Mouse (Mus musculus): ENCODE measurements around the gene S100a13. TPM values are rescaled to one million over a fixed set of nuclear protein-coding genes. Genes with fewer than 3 reads are reported as not detected.

The S100a13 gene
- polyA plus RNA-seq, 1 experiment from 2014 or later, result 30.3 TPM

DNA sequence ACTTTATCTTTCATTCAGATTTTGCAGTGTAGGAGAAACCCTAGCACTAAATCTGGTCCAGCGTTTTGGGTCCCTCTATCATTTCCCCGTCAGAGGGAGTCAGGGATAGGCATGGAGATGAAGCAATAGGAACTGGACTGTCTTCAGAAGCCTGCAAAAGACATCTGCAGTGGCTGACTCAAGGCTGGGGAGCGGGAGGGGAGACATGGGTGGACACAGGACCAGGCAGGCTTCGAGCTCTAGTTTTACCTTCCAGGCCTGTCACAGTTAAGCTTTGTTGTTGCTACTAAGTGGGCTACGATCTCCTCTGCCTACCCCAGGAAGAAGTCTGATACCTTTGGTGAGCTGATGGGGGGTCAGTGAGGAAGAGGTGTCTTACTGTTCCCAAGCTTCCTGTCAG, 2.0 kb upstream of the S100a13 start:
- no peak for DNase-seq (ENCODE audit: low spot score)
- Histone ChIP-seq H3K9me3 (ENCODE audit: control insufficient read depth, low read length) (no peaks in the 10 kb centered on the region), H3K36me3 (ENCODE audit: control insufficient read depth, insufficient read depth, low read length) (peaks cover 7% of the 10 kb centered on the region), H3K9ac (ENCODE audit: low read length) (no peak overlapping the region), H3K4me1 (replicated peaks; ENCODE audit: control insufficient read depth, insufficient read depth, low read length) (peaks cover 17% of the 10 kb centered on the region), H3K27me3 (replicated peaks; ENCODE audit: control insufficient read depth, insufficient read depth, low read length) (no peaks in the 10 kb centered on the region), H3K4me2 (ENCODE audit: low read length) (no peak overlapping the region), H3K4me3 (ENCODE audit: low read depth, low read length) (no peak overlapping the region), H3K27ac (ENCODE audit: low read depth) (no peak overlapping the region)
- ATAC-seq (replicated peaks; ENCODE audit: low FRiP score, low TSS enrichment, low read depth), result no peak
- WGBS, result 81% methylated on average over 5 of the region's 5 CpGs

DNA sequence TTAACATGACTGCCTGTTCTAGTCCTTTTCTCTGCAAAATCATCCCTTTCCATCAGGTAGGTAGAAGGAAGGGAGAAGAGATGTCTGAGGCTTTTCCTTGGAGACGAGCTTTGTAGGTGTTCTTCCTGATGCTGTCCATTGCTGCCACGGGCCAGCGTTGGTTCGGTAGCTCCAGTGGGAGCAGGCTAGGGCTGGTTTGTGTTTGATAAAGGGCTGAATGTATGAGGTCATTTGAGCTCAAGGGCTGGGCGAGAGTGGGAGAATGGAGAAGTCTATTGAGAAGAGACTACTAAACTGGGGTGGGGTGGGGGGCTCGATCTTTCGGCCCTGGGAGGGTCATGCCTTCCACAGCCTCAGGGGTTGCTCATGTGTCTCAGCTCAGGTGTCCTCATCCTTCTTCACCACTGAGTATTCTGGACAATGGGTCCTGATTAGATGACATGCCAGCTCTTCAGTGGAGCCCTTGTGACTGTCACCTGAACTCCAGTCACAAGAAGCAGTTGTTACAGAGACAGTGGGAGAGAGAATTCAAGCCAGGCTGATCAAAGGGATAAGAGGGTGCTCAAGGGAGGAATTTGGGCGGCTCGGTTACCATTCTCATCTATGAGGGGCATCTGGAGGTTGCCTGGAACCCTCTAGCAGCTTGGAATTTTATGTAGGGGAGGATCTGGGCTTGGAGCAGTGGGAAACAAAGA, 1.1 kb upstream of the S100a13 start:
- Histone ChIP-seq H3K4me3 (ENCODE audit: low read depth, low read length) (no peak overlapping the region), H3K9ac (ENCODE audit: low read length) (no peak overlapping the region), H3K27ac (ENCODE audit: low read depth) (no peak overlapping the region), H3K4me2 (ENCODE audit: low read length) (peak overlapping the region; percentile 92; the same call in 1 of the 2 replicates), H3K27me3 (replicated peaks; ENCODE audit: control insufficient read depth, insufficient read depth, low read length) (no peaks in the 10 kb centered on the region), H3K36me3 (ENCODE audit: control insufficient read depth, insufficient read depth, low read length) (0 out of 2 replicates have a peak, but pooled peaks cover 2% of the 10 kb centered on the region), H3K4me1 (replicated peaks; ENCODE audit: control insufficient read depth, insufficient read depth, low read length) (peaks cover 9% of the 10 kb centered on the region; the same call in 1 of the 2 replicates), H3K9me3 (ENCODE audit: control insufficient read depth, low read length) (no peaks in the 10 kb centered on the region)
- ATAC-seq (replicated peaks; ENCODE audit: low FRiP score, low TSS enrichment, low read depth), result no peak
- 73% methylated on average over 9 of the region's 9 CpGs for WGBS
- no peak for DNase-seq (ENCODE audit: low spot score)

DNA sequence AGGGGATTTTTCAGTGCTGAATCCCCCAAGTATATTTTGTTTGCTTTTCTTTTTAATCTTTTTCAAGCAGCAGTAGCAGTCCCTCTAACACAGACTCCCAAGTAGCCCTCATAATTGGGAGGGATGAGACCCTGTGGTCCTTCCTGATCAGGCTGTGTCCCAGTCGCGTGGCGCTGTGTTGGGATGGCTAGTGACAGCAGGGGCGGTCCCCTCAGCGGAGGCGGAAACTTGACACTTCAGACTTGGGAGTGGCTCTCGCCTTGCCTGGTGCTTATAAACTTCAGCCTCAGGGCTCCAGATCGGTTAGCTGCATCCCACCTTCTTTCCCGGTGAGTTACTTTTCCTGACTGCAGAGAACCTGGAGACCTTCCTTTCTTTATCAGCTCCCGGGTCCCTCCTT, 456 bp downstream of the S100a13 start:
- H3K9ac ChIP-seq (ENCODE audit: low read length), result peak overlapping the region; percentile 46
- H3K27me3 ChIP-seq (replicated peaks; ENCODE audit: control insufficient read depth, insufficient read depth, low read length), result no peaks in the 10 kb centered on the region
- no peaks in the 10 kb centered on the region for H3K9me3 ChIP-seq (ENCODE audit: control insufficient read depth, low read length)
- H3K27ac ChIP-seq (ENCODE audit: low read depth), result no peak overlapping the region
- 1% methylated on average over 10 of the region's 10 CpGs for WGBS
- DNase-seq (ENCODE audit: low spot score) (peak; percentile 76), ATAC-seq (replicated peaks; ENCODE audit: low FRiP score, low TSS enrichment, low read depth) (peak; percentile 73)
- peak overlapping the region; percentile 92 for H3K4me2 ChIP-seq (ENCODE audit: low read length)
- H3K4me3 ChIP-seq (ENCODE audit: low read depth, low read length), result peak overlapping the region; percentile 37
- H3K4me1 ChIP-seq (replicated peaks; ENCODE audit: control insufficient read depth, insufficient read depth, low read length), result peaks cover 7% of the 10 kb centered on the region; the same call in 1 of the 2 replicates
- 0 out of 2 replicates have a peak, but pooled peaks cover 2% of the 10 kb centered on the region for H3K36me3 ChIP-seq (ENCODE audit: control insufficient read depth, insufficient read depth, low read length)

DNA sequence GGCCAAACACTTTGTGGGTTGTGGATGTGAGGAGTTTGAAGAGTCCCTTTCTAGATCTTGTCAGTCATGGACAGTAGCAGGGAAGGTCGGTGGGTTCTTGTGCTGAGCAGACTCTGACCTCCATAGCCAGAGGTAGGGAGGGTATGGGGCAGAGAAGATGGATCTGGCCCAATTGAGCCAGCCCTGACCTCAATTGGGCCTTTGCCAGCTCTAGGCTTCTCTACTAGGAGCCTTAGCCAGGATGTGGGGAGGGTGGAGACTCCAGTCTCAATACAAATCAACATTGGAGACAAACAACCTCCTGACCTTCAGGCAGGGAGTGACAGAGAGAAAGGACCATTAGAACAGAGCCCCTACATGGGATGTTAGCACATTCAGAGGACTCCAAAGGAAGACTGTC, 1.0 kb downstream of the S100a13 start:
- 0 out of 2 replicates have a peak, but pooled peaks have one; percentile 20 for ATAC-seq (replicated peaks; ENCODE audit: low FRiP score, low TSS enrichment, low read depth)
- H3K4me2 ChIP-seq (ENCODE audit: low read length), result peak overlapping the region; percentile 92
- H3K36me3 ChIP-seq (ENCODE audit: control insufficient read depth, insufficient read depth, low read length), result 0 out of 2 replicates have a peak, but pooled peaks cover 2% of the 10 kb centered on the region
- no peaks in the 10 kb centered on the region for H3K27me3 ChIP-seq (replicated peaks; ENCODE audit: control insufficient read depth, insufficient read depth, low read length)
- peak overlapping the region; percentile 37 for H3K4me3 ChIP-seq (ENCODE audit: low read depth, low read length)
- H3K9me3 ChIP-seq (ENCODE audit: control insufficient read depth, low read length), result no peaks in the 10 kb centered on the region
- 30% methylated on average over 1 of the region's 1 CpGs for WGBS
- peak overlapping the region; percentile 46 for H3K9ac ChIP-seq (ENCODE audit: low read length)
- DNase-seq (ENCODE audit: low spot score), result no peak
- no peak overlapping the region for H3K27ac ChIP-seq (ENCODE audit: low read depth)
- H3K4me1 ChIP-seq (replicated peaks; ENCODE audit: control insufficient read depth, insufficient read depth, low read length), result peaks cover 7% of the 10 kb centered on the region; the same call in 1 of the 2 replicates

DNA sequence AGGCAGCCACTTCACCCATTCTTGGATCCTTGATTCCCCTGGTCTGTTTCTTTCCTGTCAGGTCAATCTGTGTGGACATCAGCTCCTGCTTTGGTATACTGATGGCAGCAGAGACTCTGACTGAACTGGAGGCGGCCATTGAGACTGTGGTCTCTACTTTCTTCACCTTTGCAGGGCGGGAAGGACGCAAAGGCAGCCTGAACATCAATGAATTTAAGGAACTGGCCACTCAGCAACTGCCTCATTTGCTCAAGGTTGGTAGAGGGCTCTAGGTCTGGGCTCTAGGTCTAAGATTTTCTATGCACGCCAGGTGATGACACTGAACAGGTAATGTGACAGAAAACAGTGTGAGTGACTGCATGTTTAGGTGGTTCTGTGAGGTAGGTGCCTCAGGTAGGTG, 1.6 kb downstream of the S100a13 start:
- Histone ChIP-seq H3K27me3 (replicated peaks; ENCODE audit: control insufficient read depth, insufficient read depth, low read length) (no peaks in the 10 kb centered on the region), H3K9me3 (ENCODE audit: control insufficient read depth, low read length) (no peaks in the 10 kb centered on the region), H3K27ac (ENCODE audit: low read depth) (no peak overlapping the region), H3K4me3 (ENCODE audit: low read depth, low read length) (no peak overlapping the region), H3K4me2 (ENCODE audit: low read length) (peak overlapping the region; percentile 92; the same call in 1 of the 2 replicates), H3K9ac (ENCODE audit: low read length) (no peak overlapping the region), H3K36me3 (ENCODE audit: control insufficient read depth, insufficient read depth, low read length) (0 out of 2 replicates have a peak, but pooled peaks cover 2% of the 10 kb centered on the region), H3K4me1 (replicated peaks; ENCODE audit: control insufficient read depth, insufficient read depth, low read length) (peaks cover 7% of the 10 kb centered on the region; the same call in 1 of the 2 replicates)
- ATAC-seq (replicated peaks; ENCODE audit: low FRiP score, low TSS enrichment, low read depth), result no peak
- no peak for DNase-seq (ENCODE audit: low spot score)
- 94% methylated on average over 4 of the region's 4 CpGs for WGBS

DNA sequence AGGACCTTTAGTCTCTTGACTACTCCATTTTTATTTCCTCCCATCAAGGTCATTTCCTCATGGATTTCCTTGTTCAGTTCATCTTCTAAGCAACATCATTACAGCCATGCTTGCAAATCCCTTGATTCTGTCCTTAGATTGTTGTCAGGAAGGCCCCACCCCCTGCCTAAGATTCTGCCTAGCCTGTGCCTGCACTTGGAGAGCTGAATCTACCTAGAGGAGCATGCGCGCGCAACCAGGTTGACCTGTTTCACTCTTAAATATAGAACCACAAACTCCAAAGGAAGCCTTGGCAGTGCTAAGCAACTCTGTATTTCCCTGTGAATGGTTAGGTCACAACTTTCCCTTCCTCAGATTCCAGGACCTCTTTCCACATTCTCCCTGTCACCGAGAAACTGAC, 3.5 kb downstream of the S100a13 start:
- H3K4me2 ChIP-seq (ENCODE audit: low read length), result no peak overlapping the region
- no peak for DNase-seq (ENCODE audit: low spot score)
- ATAC-seq (replicated peaks; ENCODE audit: low FRiP score, low TSS enrichment, low read depth), result no peak
- 70% methylated on average over 4 of the region's 4 CpGs for WGBS
- peaks cover 7% of the 10 kb centered on the region; the same call in 1 of the 2 replicates for H3K4me1 ChIP-seq (replicated peaks; ENCODE audit: control insufficient read depth, insufficient read depth, low read length)
- no peak overlapping the region for H3K9ac ChIP-seq (ENCODE audit: low read length)
- H3K4me3 ChIP-seq (ENCODE audit: low read depth, low read length), result no peak overlapping the region
- H3K27ac ChIP-seq (ENCODE audit: low read depth), result no peak overlapping the region
- no peaks in the 10 kb centered on the region for H3K9me3 ChIP-seq (ENCODE audit: control insufficient read depth, low read length)
- no peaks in the 10 kb centered on the region for H3K27me3 ChIP-seq (replicated peaks; ENCODE audit: control insufficient read depth, insufficient read depth, low read length)
- no peaks in the 10 kb centered on the region for H3K36me3 ChIP-seq (ENCODE audit: control insufficient read depth, insufficient read depth, low read length)

DNA sequence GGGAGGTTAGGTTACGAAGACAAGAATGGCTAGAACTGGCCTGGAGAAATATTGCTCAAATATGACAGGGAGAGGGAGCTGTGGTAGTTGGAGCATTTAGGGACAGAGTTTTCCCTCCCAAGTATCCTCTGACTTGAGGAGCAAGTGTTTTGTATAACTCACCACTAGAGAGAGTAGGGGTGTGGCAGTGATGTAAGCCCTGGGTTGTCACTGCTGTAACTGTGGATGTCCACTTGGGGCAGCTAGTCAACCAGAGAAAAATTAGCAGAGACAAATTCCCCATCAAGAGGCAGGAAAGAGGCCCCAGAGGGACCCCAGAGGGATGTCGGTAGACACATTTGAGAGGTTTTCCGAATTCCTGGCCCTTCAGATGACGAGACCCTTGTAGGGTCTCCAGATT, 11.2 kb downstream of the S100a13 start:
- ATAC-seq (replicated peaks; ENCODE audit: low FRiP score, low TSS enrichment, low read depth) (no peak), DNase-seq (ENCODE audit: low spot score) (no peak)
- Histone ChIP-seq H3K36me3 (ENCODE audit: control insufficient read depth, insufficient read depth, low read length) (no peaks in the 10 kb centered on the region), H3K27ac (ENCODE audit: low read depth) (no peak overlapping the region), H3K27me3 (replicated peaks; ENCODE audit: control insufficient read depth, insufficient read depth, low read length) (no peaks in the 10 kb centered on the region), H3K4me2 (ENCODE audit: low read length) (no peak overlapping the region), H3K4me1 (replicated peaks; ENCODE audit: control insufficient read depth, insufficient read depth, low read length) (no peaks in the 10 kb centered on the region), H3K4me3 (ENCODE audit: low read depth, low read length) (no peak overlapping the region), H3K9ac (ENCODE audit: low read length) (no peak overlapping the region), H3K9me3 (ENCODE audit: control insufficient read depth, low read length) (no peaks in the 10 kb centered on the region)
- WGBS, result 56% methylated on average over 4 of the region's 4 CpGs

DNA sequence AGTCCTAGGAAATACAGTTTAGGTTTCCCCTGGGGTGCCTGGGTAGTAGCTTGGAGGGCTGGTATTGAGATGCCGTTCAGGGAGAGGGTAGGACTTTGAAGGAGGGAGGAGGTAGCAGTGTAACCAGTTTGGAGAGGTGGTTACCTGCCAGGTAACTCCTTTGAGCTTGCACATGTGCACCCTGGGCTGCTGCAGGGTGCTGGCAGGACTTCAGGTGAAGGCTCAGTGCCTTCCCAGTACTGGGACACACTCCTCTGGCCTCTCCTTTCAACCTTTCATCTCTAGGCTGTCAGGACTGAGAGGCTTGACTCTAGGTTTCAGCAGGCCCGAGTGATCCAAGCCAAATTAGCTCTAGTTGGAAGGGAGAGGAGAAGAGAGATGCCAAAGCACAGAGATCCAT, 11.8 kb downstream of the S100a13 start:
- ATAC-seq (replicated peaks; ENCODE audit: low FRiP score, low TSS enrichment, low read depth) (peak; percentile 20; the same call in 1 of the 2 replicates), DNase-seq (ENCODE audit: low spot score) (no peak)
- Histone ChIP-seq H3K4me3 (ENCODE audit: low read depth, low read length) (no peak overlapping the region), H3K36me3 (ENCODE audit: control insufficient read depth, insufficient read depth, low read length) (no peaks in the 10 kb centered on the region), H3K4me2 (ENCODE audit: low read length) (no peak overlapping the region), H3K27me3 (replicated peaks; ENCODE audit: control insufficient read depth, insufficient read depth, low read length) (no peaks in the 10 kb centered on the region), H3K4me1 (replicated peaks; ENCODE audit: control insufficient read depth, insufficient read depth, low read length) (no peaks in the 10 kb centered on the region), H3K27ac (ENCODE audit: low read depth) (no peak overlapping the region), H3K9ac (ENCODE audit: low read length) (no peak overlapping the region), H3K9me3 (ENCODE audit: control insufficient read depth, low read length) (no peaks in the 10 kb centered on the region)
- 80% methylated on average over 2 of the region's 2 CpGs for WGBS

DNA sequence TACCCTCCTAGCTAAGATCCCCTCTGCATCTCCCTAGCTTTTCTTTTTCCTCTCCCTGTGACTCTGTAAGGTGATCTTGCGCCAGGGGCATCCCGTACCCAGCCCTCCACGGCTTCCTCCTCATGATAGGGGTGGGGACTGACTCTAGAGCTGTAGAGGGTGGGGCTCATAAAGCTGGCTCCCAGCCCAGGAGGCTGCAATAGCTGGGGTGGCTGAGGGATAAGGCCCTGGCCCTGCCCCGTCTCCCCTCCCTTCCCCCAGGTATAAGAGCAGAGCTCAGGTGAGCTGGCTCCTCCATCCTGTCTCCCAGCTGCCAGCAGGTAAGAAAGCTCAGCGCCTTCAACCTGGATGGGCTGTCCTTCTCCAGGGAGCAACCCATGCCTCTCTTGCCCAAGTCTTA, 12.3 kb downstream of the S100a13 start, which contains the start of gene S100a14:
TSS of gene S100a14 (plus strand) at position 277 of the 400 bp plus-strand sequence.
- ATAC-seq (replicated peaks; ENCODE audit: low FRiP score, low TSS enrichment, low read depth), result peak; percentile 87
- H3K27ac ChIP-seq (ENCODE audit: low read depth), result no peak within 1 kb of the TSS
- H3K9me3 ChIP-seq (ENCODE audit: control insufficient read depth, low read length), result no peaks in the 10 kb centered on the region
- H3K4me2 ChIP-seq (ENCODE audit: low read length), result no peak within 1 kb of the TSS
- H3K4me3 ChIP-seq (ENCODE audit: low read depth, low read length), result no peak within 1 kb of the TSS
- H3K9ac ChIP-seq (ENCODE audit: low read length), result no peak within 1 kb of the TSS
- H3K27me3 ChIP-seq (replicated peaks; ENCODE audit: control insufficient read depth, insufficient read depth, low read length), result no peaks in the 10 kb centered on the region
- no peak for DNase-seq (ENCODE audit: low spot score)
- WGBS, result 59% methylated on average over 5 of the region's 5 CpGs
- H3K4me1 ChIP-seq (replicated peaks; ENCODE audit: control insufficient read depth, insufficient read depth, low read length), result no peaks in the 10 kb centered on the region
- H3K36me3 ChIP-seq (ENCODE audit: control insufficient read depth, insufficient read depth, low read length), result no peaks in the 10 kb centered on the region

All from intestine, embryonic 14.5 days (tissue).